Mouse (Mus musculus) cerebellum, adult 11 months (tissue): ENCODE results near the gene Samd15.
"Not testable (repeated sequence)": the region's sequence is repeated elsewhere in the genome, so short reads cannot be mapped to it uniquely, and the experiment has no call there.

Experiments used
- DNase-seq: peaks from one replicate; pipeline ENCODE4 v3.0.0; 2022

The Samd15 gene

DNA sequence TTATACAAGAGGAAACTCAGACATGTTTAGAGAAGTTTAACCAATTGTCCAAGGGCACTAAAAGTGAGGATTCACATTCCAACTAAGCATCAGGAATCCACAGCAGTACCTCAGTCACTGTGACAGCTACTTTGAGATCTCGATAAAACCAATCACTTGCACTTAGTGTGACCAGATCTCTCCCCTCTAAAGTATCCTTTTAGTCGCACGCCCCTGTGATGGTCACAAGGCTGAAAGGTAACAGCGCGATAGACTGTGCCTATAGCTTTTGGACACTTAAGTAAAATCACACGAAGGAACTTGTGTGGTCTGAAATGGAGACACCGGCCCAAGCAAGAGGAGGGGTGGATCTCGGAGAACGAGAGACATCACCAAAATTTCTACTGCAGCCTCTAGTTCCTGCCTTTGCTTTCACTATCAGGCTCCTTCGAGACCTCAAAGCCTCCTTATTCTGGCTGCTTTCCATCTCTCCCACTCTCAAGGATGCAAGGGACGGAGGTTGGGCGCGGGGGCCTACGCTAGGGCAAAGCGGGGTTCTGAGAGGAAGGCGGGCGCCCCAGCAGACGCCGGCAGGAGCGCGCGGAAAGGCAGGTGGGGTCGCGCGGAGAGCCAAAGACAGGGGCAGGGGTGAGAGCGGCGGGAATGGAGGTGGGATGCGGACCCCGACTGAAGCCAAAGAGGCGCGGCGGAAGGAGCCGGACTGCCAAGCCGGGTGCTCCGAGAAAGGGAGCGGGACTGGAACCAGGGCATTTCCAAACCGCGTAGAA lies at the start of gene Samd15:
Gene Samd15, plus strand, starts transcription at position 518 of the 767 bp plus-strand sequence.
- DNase-seq = no peak

DNA sequence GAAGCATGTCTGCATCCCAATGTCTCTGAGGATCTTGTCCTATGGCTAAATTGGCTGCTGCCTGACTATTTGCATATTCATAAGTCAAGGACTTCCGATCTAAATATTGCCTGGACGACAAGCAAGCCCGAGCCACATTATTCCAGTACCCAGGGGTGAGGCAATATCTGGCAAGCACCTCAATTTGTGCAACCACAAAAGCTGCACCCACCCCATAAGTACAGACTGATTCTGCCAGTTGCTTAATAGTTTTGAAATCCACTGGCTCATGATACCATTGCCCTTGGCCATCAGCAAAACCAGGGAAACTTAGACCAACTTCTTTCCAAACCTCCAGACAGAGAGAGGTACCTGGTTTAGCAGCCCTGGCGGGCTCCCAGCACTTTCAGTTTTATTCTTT lies 45.1 kb upstream of the Samd15 start:
- not testable (repeated sequence) for DNase-seq

DNA sequence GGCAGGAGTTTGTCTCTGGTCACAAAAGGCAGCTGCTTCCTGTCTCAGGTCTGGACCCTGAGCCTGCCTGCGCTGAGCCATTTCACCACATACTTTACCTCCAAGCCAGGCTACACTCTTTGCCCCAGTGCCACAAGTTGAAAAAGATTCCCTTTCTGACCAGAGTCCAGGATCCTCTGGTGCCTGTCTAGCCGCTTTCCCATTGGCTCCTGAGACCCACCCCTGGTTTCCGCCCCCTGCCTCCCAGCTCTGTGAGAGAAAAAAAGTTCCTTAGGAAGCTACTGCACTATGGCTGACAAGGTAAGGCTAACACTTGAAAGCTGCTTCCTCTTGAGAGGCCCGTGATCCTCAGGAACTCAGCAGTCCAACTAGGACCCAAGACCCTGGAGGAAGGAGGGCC lies 42.2 kb upstream of the Samd15 start:
- DNase-seq = no peak

DNA sequence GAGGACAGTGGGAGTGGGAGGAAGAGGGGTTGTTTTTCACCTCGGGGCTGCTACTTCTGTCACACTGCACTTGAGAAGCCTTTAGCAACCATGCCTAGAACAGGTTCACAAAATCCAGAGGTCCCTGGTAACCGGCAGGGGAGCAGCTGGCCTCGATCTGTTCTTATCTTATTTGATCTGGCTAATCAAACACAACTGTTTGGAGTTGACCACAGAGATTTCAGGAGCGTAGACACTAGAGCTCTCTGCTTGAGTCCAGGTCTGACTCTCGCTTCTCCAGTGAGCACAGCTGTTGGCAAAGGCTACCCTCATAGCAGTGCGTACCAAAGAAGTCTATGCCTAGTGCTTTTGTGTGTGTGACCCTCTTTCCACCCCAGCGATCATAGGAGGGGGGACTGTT lies 41.4 kb upstream of the Samd15 start:
- DNase-seq = no peak

DNA sequence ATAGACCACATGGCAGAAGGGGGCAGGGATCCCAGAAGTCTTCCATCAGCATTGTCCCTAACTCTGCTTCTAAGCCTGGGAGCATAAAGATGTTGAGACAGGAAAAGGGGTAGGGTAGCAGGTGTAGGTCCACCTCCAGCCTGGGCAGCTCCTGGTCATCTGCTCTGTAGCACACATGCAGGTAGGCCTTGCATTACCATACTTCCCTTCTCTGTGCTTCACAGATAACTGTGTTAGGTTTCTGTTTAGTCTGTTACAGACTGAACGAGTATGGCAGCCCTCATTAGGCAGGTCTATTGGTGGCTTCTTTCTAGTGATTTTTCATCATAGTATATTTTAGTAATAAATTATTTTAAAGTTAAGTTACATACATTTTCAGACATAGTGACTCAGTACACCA lies 39.2 kb upstream of the Samd15 start:
- DNase-seq = no peak

DNA sequence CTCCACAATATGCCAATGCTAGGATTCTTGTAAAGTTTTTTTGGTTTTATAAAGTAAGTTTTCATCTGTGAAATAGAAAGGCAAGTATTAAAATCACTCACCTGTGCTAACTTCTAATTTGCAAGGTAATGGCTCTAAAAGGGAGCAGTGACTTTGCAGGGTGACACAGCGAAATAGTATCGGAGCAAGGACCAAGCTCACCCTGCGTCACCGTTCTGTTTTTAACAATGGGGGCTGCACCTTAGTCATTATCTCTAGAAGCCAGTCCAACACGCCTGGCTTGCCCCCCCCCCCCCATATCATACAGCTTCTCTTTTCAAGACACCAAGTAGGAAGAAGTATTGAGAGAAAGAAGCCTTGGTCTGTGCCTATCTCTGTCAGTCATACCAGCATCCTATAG lies 38.7 kb upstream of the Samd15 start:
- DNase-seq = no peak

DNA sequence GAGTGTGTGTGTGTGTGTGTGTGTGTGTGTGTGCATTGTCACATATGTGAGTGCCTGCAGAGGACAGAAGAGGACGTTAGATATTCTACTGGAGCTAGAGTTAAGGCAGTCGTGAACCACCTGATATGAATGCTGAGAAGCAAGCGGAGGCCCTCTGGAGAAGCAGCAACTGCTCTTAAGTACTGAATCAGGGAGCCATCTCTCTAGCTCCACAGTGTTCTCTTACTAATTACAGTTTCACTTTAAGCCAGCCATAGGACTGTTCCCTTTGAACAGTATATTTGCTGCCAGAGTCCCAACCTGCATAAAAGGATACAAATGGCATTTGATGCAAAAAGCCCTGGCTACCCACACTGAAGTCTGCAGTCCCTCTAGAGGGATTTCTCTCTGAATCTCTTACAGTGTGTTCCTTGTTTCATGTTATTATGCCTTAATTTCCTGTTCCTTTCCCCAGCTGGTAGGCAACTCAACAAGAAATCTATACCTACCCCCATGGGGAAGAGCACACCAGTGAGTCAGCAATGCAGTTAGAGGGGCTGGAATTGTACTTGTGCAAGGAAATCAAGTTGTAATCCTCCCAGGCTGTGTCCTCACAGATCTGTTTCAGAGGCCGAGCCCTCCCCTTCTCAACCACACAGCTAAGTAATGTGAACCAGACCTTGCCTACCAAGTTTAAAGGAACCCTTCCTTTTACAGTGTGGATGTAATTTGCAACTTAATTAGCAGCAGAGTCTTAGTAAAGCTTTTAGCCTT lies 24.2 kb upstream of the Samd15 start:
- DNase-seq = no peak

DNA sequence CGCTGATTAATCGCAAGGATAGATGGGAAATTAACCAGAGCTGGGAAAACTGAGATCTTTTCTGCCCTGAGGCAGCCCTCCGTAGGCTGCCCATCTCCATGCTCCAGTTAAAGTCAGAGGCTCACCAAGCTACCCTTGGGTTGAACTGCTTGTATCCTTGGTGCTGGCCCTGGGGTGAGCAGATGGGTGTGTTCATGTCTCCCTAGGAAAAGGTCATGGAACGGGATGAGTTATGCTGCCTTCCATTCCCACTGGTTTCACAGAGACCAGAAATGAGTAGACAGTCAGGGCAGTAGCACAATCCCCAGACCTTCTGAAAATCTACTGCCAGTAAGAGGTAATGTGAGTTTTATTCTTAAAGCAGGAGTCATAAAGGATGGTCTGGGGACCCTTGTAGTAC lies 21.9 kb upstream of the Samd15 start:
- no peak for DNase-seq

DNA sequence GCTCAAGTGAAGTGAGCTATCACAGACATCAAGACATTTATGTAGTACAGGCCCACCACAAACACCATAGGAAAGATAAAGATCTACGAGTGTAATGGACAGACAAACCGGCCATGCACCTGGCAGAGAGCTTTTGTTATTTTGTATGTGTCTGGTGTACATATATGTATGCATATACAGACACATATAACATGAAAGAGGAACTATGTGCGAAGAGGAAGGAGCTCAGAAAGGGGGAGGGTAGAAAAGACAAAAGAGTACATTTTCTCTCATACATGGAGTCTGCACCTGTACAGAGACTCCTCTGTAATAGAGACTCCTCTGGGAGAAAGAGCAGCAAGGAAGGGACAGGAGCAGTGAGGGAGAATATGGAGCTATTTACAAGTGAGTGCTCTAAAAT lies 6.5 kb upstream of the Samd15 start:
- no peak for DNase-seq

DNA sequence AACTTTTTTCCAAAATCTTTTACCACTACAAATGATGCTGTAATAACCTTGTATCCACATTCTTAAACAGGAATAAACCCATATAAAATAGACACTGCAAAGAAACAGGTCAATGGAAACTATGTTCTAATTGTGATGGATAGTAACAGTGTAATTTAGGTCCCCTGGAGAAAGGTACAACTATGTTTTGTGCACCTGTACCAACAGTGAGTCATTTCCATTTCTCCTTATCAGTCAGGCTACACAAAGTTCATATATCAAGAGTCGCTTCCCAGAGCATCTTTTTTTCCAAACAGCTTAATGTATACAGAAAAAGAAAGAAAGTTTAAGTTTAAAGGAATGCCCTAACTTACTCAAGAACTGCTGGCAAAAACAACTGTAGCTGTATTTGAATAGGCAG lies 4.5 kb upstream of the Samd15 start:
- DNase-seq = no peak

DNA sequence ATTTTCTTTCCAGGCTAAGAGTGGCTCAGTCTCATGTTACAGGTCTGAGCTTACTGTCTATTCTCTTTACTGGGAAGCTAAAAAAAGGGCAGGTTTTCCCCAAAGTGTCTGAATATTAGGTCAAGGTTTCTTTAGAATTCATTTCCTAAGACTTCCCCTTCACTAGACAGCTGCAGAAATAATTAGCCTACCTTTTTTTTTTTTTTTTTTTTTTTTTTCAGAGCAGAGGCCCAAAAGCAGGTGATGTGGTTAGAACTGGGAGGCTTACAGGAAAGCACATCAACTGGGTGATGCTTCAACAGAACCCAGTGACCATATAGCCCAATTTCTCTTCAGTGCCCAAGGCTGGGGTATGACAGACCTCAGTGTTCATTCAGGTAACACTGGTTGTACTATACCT lies 3.2 kb upstream of the Samd15 start:
- no peak for DNase-seq

DNA sequence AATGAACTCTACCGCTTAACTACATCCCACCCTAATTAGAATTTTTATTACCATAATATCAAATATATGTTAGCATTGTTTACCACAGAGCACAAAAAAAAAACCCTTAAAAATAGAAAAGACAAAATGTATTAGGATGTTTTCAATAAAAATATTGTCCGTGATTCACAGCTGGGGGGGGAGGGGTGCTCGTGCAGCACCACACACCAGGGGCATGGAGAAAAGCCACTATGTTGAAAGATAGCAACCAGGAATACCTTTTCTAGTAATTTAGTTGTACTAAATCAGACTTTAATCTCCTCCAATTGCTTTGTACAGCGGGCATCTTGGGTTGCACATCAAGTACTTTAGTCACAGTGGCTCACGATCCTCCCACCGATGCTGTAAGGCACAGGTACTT lies 731 bp upstream of the Samd15 start:
- no peak for DNase-seq

DNA sequence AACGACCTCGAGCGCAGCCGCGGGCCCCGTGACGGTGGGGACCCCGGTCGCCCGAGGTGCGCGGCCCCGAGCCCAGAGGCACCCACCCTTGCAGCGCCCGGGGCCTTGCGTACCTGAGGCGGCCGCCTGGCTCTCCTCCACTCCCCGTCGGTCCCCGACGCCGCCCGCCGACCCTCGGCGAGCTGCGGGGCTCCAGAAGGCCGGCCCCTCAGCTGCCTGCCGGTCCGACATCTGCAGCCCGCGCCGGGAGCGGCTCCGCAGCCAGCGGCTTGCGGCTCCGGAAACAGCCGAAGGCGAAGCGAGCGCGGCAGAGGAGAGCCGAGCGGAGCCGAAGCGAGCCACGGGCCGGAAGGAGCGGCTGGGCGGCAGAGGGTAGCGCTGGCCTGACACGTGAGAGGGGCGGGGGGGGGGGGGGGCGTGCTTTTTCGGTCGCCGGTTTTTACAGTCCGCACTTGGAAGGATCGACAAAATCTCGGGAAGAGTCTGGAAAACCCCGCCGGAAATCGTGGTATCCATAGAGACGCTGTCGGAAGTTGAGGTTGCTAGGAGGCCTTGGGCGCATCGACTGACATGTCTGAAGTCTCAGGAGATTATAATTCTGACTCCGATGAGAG lies 557 bp downstream of the Samd15 start, which contains the start of gene Tmed8:
Gene Tmed8, minus strand, starts transcription at position 482 of the 614 bp plus-strand sequence.
- DNase-seq = peak; percentile 75

DNA sequence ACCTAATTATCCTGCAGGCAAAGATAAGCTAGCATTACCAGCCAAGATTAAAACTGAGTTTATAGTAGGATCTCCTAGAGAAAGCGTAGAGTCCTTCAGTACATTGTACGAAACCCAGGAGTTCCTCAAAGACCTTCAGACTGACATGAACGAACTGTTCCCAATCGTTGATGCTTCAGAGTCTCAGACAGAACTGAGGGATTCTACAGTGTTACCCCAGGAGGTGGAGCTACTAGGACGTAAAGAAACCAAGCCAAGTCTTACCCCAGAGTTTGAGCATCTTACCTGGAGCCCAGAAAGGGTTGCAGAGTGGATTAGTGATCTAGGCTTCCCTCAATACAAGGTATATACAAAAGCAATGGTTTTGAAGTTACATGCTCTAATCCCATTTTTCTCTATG lies 2.2 kb downstream of the Samd15 start:
- DNase-seq = no peak

DNA sequence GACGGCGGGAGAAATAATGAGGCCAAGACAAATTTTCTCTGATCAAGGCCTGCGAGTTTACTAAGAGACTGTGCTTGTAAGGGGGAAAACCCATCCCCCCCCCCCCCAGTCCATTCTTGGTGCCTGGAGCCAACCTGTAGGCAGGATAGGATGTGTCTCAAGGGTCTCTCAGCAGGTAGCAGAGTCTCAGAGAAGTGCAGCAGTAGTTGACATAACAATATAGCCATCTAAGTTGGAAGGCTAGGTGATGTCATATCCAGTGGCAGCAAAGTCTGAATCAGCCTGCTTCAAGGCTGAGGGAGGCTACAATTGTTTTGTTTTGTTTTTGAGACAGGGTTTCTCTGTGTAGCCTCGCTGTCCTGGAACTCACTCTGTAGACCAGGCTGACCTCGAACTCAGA lies 6.3 kb downstream of the Samd15 start:
- not testable (repeated sequence) for DNase-seq

DNA sequence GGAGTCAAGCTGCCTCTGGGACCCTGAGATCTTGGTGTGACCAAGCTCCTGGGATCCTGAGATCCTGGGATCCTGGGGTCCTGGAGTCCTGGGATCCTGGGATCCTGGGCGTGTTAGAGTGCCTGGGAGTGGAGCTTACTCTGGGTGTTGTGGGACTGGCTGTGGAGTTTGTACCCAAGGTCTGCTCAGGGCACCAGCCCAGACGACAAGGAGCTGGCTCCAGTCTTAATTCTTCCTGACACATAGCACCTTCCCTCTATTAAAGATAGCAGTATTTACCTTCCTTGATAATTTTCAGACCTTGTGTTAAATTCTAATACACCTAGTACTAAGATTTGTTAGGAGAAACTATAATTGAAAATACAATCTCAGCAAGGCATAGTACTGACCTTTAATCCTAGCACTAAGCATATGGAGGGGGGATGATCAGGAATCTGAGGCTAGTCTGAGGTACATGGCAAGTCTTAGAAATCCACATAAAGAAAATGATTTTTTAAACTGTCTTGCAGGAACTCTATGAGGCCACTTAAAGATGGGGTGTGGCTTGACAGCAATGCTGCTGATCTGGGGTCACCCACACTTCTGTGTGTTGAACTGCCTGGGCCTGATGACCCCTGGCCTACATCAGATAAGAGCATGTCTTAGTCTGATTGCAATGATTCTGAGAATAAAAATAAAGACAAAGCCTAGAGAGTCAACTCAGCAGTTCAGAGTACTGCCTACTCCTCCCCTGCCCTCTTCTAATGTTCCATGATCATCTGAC lies 13.5 kb downstream of the Samd15 start:
- no peak for DNase-seq

DNA sequence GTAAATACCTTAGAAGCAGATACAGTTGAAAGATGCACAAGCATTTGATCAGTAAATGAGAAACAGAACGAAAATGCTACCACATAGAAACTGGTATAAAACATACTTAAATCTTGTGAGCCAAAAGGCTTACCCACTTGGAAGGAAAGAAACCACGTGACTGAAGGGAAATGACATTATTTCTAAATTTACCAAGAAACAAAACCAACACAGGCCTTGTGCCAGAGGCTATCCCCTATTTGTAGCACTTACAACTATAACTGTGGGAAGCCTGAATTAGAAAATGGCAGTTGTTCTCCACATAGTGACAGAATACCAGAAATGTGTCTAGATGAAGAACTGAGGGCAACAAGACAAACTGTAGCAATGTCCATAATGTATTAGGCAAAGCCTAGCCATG lies 16.5 kb downstream of the Samd15 start:
- no peak for DNase-seq

DNA sequence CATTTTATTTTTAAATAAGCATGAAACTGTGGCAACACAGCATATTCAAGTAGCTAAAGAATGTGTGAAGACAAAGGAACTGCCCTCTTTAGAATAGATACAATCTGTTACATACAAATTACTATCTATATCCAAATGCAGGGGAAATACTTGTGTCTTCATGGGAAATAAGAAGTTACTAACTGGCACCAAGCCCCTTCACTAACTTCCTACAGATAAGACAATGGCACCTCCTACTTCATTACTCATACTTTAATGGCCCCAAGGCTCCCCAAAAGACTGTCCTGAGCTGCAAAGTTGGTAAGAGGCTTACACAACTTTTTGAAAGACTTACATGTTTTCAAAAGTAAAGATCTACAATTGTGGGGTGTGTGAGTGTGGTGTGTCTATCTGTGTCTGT lies 18.1 kb downstream of the Samd15 start:
- DNase-seq = no peak

DNA sequence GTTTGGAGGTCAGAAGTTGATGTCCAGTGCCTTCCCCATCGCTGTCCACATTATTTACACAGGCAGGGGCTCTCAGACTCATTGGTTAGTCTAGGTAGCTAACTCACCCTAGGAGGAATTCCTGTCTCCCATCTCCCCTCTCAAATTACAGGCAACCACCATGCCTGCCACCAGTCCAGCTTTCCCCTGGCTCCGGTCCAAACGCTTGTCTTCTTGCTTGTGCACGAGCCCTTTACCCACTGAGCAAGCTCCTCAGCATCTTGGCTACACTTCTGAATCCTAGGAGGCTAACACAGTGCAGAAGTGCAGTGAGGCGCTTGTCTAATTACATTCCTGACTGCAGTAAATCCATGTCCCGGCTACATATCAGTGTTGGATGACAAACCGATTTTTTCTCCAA lies 19.8 kb downstream of the Samd15 start:
- DNase-seq = no peak

DNA sequence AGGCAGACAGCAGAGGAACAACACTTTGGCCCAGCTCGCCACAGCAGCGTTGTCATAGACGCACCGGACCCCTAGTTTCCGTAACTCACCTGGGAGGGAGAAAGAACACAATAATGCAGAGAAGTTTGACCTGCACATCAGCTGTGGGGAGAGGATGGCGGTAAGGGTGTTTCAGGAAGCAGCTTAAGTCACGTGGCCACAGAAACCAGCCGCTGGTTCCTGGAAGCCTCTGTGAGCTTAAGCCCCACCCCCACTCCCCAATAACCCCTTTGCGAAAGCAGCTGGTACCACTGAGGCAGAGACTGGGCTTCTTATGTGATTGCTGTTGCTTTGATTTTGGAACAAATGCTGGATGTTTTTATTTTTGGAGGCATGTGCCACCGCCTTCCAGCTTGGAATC lies 25.4 kb downstream of the Samd15 start:
- no peak for DNase-seq

DNA sequence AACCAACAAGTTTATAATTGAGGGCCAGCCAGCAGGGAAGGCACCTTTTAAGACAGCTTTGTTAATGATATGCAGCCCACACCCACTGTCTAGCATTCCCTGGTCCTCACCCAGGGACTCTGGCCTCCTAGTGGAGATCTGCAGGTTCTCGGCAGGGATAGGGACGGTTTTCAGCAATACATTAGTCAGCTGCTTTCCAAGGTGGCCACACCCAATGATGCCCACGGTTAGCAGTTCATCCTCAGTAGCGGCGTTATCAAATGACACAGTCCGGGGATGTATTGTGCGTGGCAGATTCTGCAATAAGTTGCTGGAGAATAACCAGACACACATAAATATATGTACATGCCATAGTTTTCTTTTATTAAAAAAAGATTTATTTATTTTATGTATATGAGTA lies 27.3 kb downstream of the Samd15 start:
- DNase-seq = no peak

DNA sequence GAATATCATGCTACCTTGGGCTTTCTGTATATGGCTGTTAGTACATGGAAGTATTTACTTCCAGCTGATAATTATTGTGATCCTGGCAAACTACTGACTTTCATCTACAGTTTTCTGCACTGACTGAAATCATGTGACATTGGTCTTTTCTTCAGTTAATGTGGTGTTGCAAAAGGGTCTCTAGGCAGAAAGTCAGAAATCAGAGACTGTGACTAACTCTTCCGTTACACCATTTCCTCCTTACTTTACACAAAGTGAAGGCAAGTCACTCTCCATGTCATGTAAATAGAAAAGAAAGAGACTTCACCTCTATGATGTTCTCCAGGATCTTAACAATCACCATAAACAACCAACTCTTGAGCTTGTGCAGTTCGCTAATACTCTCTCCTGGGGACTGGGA lies 30.1 kb downstream of the Samd15 start:
- DNase-seq = no peak

DNA sequence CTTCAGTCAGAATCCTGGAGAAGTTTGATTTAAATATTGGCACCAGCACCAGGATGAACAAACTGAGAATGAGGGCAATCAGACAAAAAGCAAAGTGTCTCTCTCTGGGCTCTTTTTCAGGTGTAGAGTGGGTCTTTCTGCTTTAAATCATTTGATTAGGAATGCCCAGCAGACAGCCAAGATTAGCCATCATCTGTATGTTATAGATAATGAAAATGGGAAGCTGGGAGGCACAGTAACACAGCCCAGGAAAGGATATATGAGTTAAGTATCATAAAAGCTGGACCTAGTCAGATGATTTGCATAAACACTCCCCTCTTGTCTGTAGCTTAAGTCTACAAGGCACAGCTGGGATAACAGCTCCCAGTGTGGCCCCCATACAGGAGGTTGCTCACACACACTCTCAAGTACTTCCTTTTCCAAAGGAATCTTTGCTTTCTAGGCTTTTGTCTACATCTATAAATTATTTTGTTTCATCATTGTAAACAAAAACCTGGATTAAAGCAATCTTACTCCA lies 30.9 kb downstream of the Samd15 start:
- no peak for DNase-seq
